Mouse (Mus musculus) heart, embryonic 16.5 days (tissue): ENCODE results near the gene Tsks. TPM values are rescaled to one million over a fixed set of nuclear protein-coding genes. Genes with fewer than 3 reads are reported as not detected.

ENCODE experiments used
- ATAC-seq: fragments of 200-750 bp; cut with Nextera tagmentation; replicated peaks from 2 replicates; pipeline ENCODE4 v1.8.0; 2017; ENCODE audit warnings: moderate number of reproducible peaks; ENCODE audit not compliant: insufficient read depth, low FRiP score; ENCODE audit errors: extremely low read depth
- H3K27ac ChIP-seq: fragments of 300-500 bp; sonication (generic); 2 replicates; pipeline ENCODE4 v1.5.1; 2014; ENCODE audit warnings: mild to moderate bottlenecking, low read length, control low read depth, moderate library complexity
- H3K27me3 ChIP-seq: fragments of 300-500 bp; sonication (generic); 2 replicates; pipeline ENCODE4 v1.6.1; 2014; ENCODE audit warnings: low read length, mixed read lengths; ENCODE audit not compliant: control insufficient read depth, insufficient read depth
- H3K36me3 ChIP-seq: fragments of 300-500 bp; sonication (generic); 2 replicates; pipeline ENCODE4 v1.6.1; 2014; ENCODE audit not compliant: control insufficient read depth, insufficient read depth
- H3K4me1 ChIP-seq: fragments of 300-500 bp; sonication (generic); 2 replicates; pipeline ENCODE4 v1.6.1; 2014; ENCODE audit warnings: low read length, mixed read lengths; ENCODE audit not compliant: control insufficient read depth, insufficient read depth
- H3K4me2 ChIP-seq: fragments of 300-500 bp; sonication (generic); 2 replicates; pipeline ENCODE4 v1.6.1; 2014; ENCODE audit warnings: low read depth, mild to moderate bottlenecking, control low read depth, low read length
- H3K4me3 ChIP-seq: fragments of 300-500 bp; sonication (generic); 2 replicates; pipeline ENCODE4 v1.5.1; 2014; ENCODE audit warnings: mild to moderate bottlenecking, control low read depth, low read length
- H3K9ac ChIP-seq: fragments of 300-500 bp; sonication (generic); 2 replicates; pipeline ENCODE4 v1.6.1; 2014; ENCODE audit warnings: low read length, control low read depth
- H3K9me3 ChIP-seq: fragments of 300-500 bp; sonication (generic); replicated peaks from 2 replicates; pipeline ENCODE4 v1.6.1; 2016; ENCODE audit warnings: low read length; ENCODE audit not compliant: control insufficient read depth
- WGBS: fragments of 180-500 bp; shearing (Covaris S2); extraction: QIAGEN DNeasy Blood & Tissue Kit; methylation state at CpG from one replicate; pipeline ENCODE4 v1.1.7; 2014; 5-methylcytosine and 5-hydroxymethylcytosine counted together
- polyA plus RNA-seq: library from polyadenylated mRNA; unstranded; fragments of >200 nt; fragmentation: Nextera tagmentation; extraction: Ambion mirVana; gene quantifications from 2 replicates; pipeline ENCODE4 v1.2.1, GENCODE M21; 2015

Tsks gene
- polyA plus RNA-seq, 1 experiment from 2014 or later, result 0.12 TPM

DNA sequence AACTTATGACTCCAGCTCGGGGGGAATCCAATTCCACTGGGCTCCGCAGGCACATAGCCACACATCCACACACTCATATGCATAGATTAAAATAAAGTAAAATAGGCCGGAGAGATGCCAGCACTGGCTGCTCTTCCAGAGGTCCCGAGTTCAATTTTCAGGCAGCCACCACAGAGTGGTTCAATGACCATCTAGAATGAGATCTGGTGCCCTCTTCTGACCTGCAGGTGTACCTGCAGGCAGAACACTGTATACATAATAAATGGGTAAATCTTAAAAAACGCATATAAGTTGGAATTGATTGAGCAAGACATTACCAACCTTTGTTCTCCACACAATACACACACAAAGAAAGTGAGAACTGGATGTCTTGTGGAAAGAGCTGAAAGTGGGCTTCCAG, 12.6 kb downstream of the Tsks start:
- peaks cover 5% of the 10 kb centered on the region for H3K27me3 ChIP-seq
- H3K4me2 ChIP-seq, result no peak overlapping the region
- no peaks in the 10 kb centered on the region for H3K36me3 ChIP-seq
- ATAC-seq, result no peak
- no peak overlapping the region for H3K27ac ChIP-seq
- no peak overlapping the region for H3K4me3 ChIP-seq
- peaks cover 9% of the 10 kb centered on the region for H3K4me1 ChIP-seq
- no peak overlapping the region for H3K9ac ChIP-seq
- no peaks in the 10 kb centered on the region for H3K9me3 ChIP-seq
- WGBS, result 50% methylated on average over 5 of the region's 5 CpGs

GRCm38 (mm10) chr7:44956266-44956665, 13.3 kb downstream of the Tsks start:
- H3K4me1 ChIP-seq, result peaks cover 9% of the 10 kb centered on the region
- H3K27ac ChIP-seq, result no peak overlapping the region
- H3K36me3 ChIP-seq, result no peaks in the 10 kb centered on the region
- 66% methylated on average over 6 of the region's 6 CpGs for WGBS
- ATAC-seq, result no peak
- no peak overlapping the region for H3K9ac ChIP-seq
- H3K4me2 ChIP-seq, result no peak overlapping the region
- H3K4me3 ChIP-seq, result no peak overlapping the region
- no peaks in the 10 kb centered on the region for H3K9me3 ChIP-seq
- peaks cover 4% of the 10 kb centered on the region for H3K27me3 ChIP-seq

- ATAC-seq, result no peak
- Histone ChIP-seq H3K36me3 (no peaks in the 10 kb centered on the region), H3K4me3 (no peak overlapping the region), H3K27ac (no peak overlapping the region), H3K4me2 (no peak overlapping the region), H3K27me3 (no peaks in the 10 kb centered on the region), H3K4me1 (peaks cover 3% of the 10 kb centered on the region), H3K9me3 (no peaks in the 10 kb centered on the region), H3K9ac (no peak overlapping the region)
- WGBS, result 72% methylated on average over 20 of the region's 20 CpGs
Measured at GRCm38 (mm10) chr7:44957183-44957835, 14.3 kb downstream of the Tsks start.

DNA sequence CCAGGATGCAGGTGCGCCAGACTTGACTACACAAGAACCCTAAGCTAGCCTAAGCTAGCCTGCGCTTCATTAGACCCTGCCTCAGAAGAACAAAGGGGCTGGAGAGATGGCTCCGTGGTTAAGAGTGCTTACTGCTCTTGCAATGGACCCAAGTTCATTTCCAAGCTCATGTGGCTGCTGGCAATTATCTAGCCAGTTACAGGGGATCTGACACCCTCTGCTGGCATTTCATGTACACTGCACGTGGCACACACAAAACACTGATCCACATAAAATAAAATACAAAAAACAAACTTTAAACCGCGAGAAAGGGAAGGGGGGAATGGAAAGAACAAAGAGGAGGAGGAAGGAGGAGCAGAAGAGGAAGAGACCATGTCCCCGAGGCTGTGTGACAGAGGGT, 15.2 kb downstream of the Tsks start:
- no peak overlapping the region for H3K27ac ChIP-seq
- no peaks in the 10 kb centered on the region for H3K27me3 ChIP-seq
- H3K4me2 ChIP-seq, result no peak overlapping the region
- H3K36me3 ChIP-seq, result no peaks in the 10 kb centered on the region
- no peak overlapping the region for H3K9ac ChIP-seq
- no peak for ATAC-seq
- no peak overlapping the region for H3K4me3 ChIP-seq
- no peaks in the 10 kb centered on the region for H3K4me1 ChIP-seq
- 53% methylated on average over 7 of the region's 7 CpGs for WGBS
- no peaks in the 10 kb centered on the region for H3K9me3 ChIP-seq

DNA sequence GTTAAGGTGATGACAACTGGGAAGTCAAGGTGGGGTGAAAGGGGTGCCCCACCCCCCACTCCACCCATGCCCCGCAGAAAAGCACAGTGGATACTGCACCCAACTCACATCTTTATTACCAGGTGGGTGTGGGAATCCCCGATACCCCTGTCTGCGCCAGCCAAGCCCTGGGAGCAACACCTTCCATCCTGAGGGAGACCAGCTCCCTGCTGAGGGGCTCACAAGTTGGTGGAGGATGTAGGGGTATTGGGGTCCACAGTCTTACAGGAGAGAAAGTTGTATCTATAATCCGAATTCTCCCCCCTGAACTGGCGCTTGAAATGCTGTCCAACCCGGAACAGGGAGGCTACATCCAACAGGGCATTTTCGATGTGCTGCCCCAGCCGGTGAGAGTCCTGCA, 16.3 kb downstream of the Tsks start:
- no peak overlapping the region for H3K27ac ChIP-seq
- H3K4me2 ChIP-seq, result no peak overlapping the region
- H3K4me1 ChIP-seq, result no peaks in the 10 kb centered on the region
- no peaks in the 10 kb centered on the region for H3K36me3 ChIP-seq
- H3K4me3 ChIP-seq, result no peak overlapping the region
- no peaks in the 10 kb centered on the region for H3K9me3 ChIP-seq
- no peak for ATAC-seq
- no peak overlapping the region for H3K9ac ChIP-seq
- H3K27me3 ChIP-seq, result no peaks in the 10 kb centered on the region
- WGBS, result 64% methylated on average over 8 of the region's 8 CpGs

GRCm38 (mm10) chr7:44959874-44960511, 17.0 kb downstream of the Tsks start:
- H3K4me2 ChIP-seq, result no peak overlapping the region
- H3K9ac ChIP-seq, result no peak overlapping the region
- no peaks in the 10 kb centered on the region for H3K4me1 ChIP-seq
- no peak overlapping the region for H3K4me3 ChIP-seq
- no peaks in the 10 kb centered on the region for H3K27me3 ChIP-seq
- H3K9me3 ChIP-seq, result no peaks in the 10 kb centered on the region
- no peak for ATAC-seq
- WGBS, result 80% methylated on average over 10 of the region's 10 CpGs
- no peaks in the 10 kb centered on the region for H3K36me3 ChIP-seq
- H3K27ac ChIP-seq, result no peak overlapping the region

DNA sequence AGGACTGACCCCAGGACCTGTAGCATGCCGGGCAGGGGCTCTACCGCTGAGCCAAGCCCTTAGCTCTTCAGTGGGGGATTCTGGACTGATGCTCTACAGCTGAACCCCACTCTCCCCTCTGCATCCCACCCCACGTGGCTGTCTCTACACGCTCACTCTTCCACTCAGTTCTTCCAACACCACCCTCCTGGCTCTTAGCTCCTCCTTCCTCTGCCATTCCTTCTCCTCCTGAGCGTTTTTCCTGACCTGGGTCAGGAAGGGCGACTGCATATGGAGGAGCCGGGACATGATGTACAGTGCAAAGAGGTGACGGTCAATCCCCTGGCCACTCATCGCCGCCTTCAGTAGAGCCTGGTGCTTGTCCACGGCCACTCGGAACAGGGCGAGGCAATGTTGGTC, 17.5 kb downstream of the Tsks start:
- Histone ChIP-seq H3K4me3 (no peak overlapping the region), H3K9ac (no peak overlapping the region), H3K36me3 (no peaks in the 10 kb centered on the region), H3K9me3 (no peaks in the 10 kb centered on the region), H3K4me1 (no peaks in the 10 kb centered on the region), H3K4me2 (no peak overlapping the region), H3K27ac (no peak overlapping the region), H3K27me3 (no peaks in the 10 kb centered on the region)
- WGBS, result 87% methylated on average over 13 of the region's 13 CpGs
- ATAC-seq, result no peak

GRCm38 (mm10) chr7:44962337-44962736, 19.3 kb downstream of the Tsks start:
- Histone ChIP-seq H3K9me3 (no peaks in the 10 kb centered on the region), H3K27me3 (no peaks in the 10 kb centered on the region), H3K9ac (no peak overlapping the region), H3K36me3 (0 out of 2 replicates have a peak, but pooled peaks cover 2% of the 10 kb centered on the region), H3K4me2 (no peak overlapping the region), H3K4me3 (no peak overlapping the region), H3K4me1 (no peaks in the 10 kb centered on the region), H3K27ac (no peak overlapping the region)
- WGBS, result 65% methylated on average over 8 of the region's 8 CpGs
- no peak for ATAC-seq

GRCm38 (mm10) chr7:44962831-44963230, 19.8 kb downstream of the Tsks start:
- H3K4me1 ChIP-seq, result no peaks in the 10 kb centered on the region
- no peaks in the 10 kb centered on the region for H3K27me3 ChIP-seq
- no peak for ATAC-seq
- no peak overlapping the region for H3K9ac ChIP-seq
- H3K4me2 ChIP-seq, result no peak overlapping the region
- no peak overlapping the region for H3K27ac ChIP-seq
- 0 out of 2 replicates have a peak, but pooled peaks cover 2% of the 10 kb centered on the region for H3K36me3 ChIP-seq
- no peaks in the 10 kb centered on the region for H3K9me3 ChIP-seq
- H3K4me3 ChIP-seq, result no peak overlapping the region
- 89% methylated on average over 5 of the region's 5 CpGs for WGBS
